Comparison of ENCODE assay signal across 20 mouse cellular contexts in genomic region chr6:101303501-101303900, GRCm38 (mm10).
DNase-seq lines count a peak whose midpoint lies in the region; ATAC-seq and TF ChIP-seq lines count a peak whose summit lies in the region.
"Had no signal": no experiment of that assay in that cellular context is flagged by ENCODE, and none has a peak within 500 bp of the region (broad histone marks: within the 10 kb centered on the region; RNA-seq: fewer than 3 reads in every experiment).

No protein-coding gene starts in this region.

- no peak for TF ChIP-seq EP300 in liver, postnatal 0 days (IDR thresholded peaks at IDR 0.05; ENCODE audit: low read depth)

- H3K4me1 ChIP-seq in liver, embryonic 11.5 days (replicated peaks; ENCODE audit: control insufficient read depth, insufficient read depth, low read length), result peaks cover 6% of the 10 kb centered on the region; the same call in 1 of the 2 replicates
- no peaks in the 10 kb centered on the region for H3K4me1 ChIP-seq in liver, postnatal 0 days (ENCODE audit: insufficient read depth)
- peaks cover 8% of the 10 kb centered on the region; the same call in 1 of the 2 replicates for H3K4me1 ChIP-seq in liver, embryonic 13.5 days (replicated peaks)

- ATAC-seq in liver, embryonic 11.5 days (replicated peaks; ENCODE audit: low FRiP score), result peak; percentile 51; the same call in 1 of the 2 replicates
- no peak for ATAC-seq in liver, postnatal 0 days
- peak; percentile 67; the same call in 1 of the 2 replicates for ATAC-seq in liver, embryonic 13.5 days (ENCODE audit: low read depth)
- ATAC-seq in megakaryocyte progenitor cell, adult 5-6 weeks (replicated peaks; ENCODE audit: poor library complexity), result peak; percentile 61
- ATAC-seq: forebrain, embryonic 13.5 days; forebrain, embryonic 16.5 days; Patski had no signal

- no peak for DNase-seq in liver, embryonic 11.5 days (ENCODE audit: low spot score)
- no peak for DNase-seq in liver, postnatal 0 days
- DNase-seq in liver, embryonic 13.5 days, result no peak
- DNase-seq in cerebellum, postnatal 10 days, result no peak
- DNase-seq in c-Kit-positive CD71-positive TER-119-positive erythroid progenitor cells, embryonic 14.5 days (ENCODE audit: low spot score), result no peak
- DNase-seq: adrenal gland, postnatal 10 days; adrenal gland, postnatal 36 days; cerebellum, adult 11 months; cerebellum, adult 2 months; cerebellum, adult 9-11 months; cerebellum, postnatal 36 days; gastrocnemius, postnatal 14 days had no signal

- no peaks in the 10 kb centered on the region for H3K36me3 ChIP-seq in liver, embryonic 11.5 days (ENCODE audit: control insufficient read depth, insufficient read depth, low read length)
- no peaks in the 10 kb centered on the region for H3K36me3 ChIP-seq in liver, postnatal 0 days (replicated peaks; ENCODE audit: insufficient read depth, low read length)
- no peaks in the 10 kb centered on the region for H3K36me3 ChIP-seq in liver, embryonic 13.5 days
- H3K36me3 ChIP-seq: forebrain, embryonic 10.5 days; hindbrain, embryonic 12.5 days; hindbrain, embryonic 15.5 days had no signal

- H3K9me3 ChIP-seq in liver, embryonic 11.5 days (ENCODE audit: control insufficient read depth, low read length), result no peaks in the 10 kb centered on the region
- H3K9me3 ChIP-seq in liver, postnatal 0 days (ENCODE audit: low read length), result no peaks in the 10 kb centered on the region
- H3K9me3 ChIP-seq in liver, embryonic 13.5 days (replicated peaks), result no peaks in the 10 kb centered on the region
- H3K9me3 ChIP-seq: forebrain, embryonic 10.5 days; forebrain, embryonic 13.5 days; hindbrain, embryonic 12.5 days; hindbrain, embryonic 15.5 days had no signal

- H3K27ac ChIP-seq in liver, embryonic 11.5 days (ENCODE audit: low read depth, low read length), result no peak overlapping the region
- no peak overlapping the region for H3K27ac ChIP-seq in liver, postnatal 0 days (ENCODE audit: low read depth)
- no peak overlapping the region for H3K27ac ChIP-seq in liver, embryonic 13.5 days
- H3K27ac ChIP-seq: forebrain, embryonic 10.5 days; forebrain, embryonic 13.5 days; hindbrain, embryonic 12.5 days; hindbrain, embryonic 15.5 days had no signal

- H3K9ac ChIP-seq in liver, embryonic 11.5 days (ENCODE audit: low read depth, low read length), result no peak overlapping the region
- H3K9ac ChIP-seq in liver, postnatal 0 days (replicated peaks), result no peak overlapping the region
- no peak overlapping the region for H3K9ac ChIP-seq in liver, embryonic 13.5 days
- H3K9ac ChIP-seq: forebrain, embryonic 13.5 days; hindbrain, embryonic 12.5 days; hindbrain, embryonic 15.5 days had no signal

- no peaks in the 10 kb centered on the region for H3K27me3 ChIP-seq in liver, embryonic 11.5 days (replicated peaks; ENCODE audit: control insufficient read depth, insufficient read depth, low read length)
- no peaks in the 10 kb centered on the region for H3K27me3 ChIP-seq in liver, postnatal 0 days (ENCODE audit: insufficient read depth, low read length)
- H3K27me3 ChIP-seq in liver, embryonic 13.5 days, result no peaks in the 10 kb centered on the region
- H3K27me3 ChIP-seq: Patski had no signal

- TF ChIP-seq CTCF in liver, postnatal 0 days (IDR thresholded peaks at IDR 0.05; ENCODE audit: low read depth), result no peak

- no peak overlapping the region for H3K4me2 ChIP-seq in liver, embryonic 11.5 days
- H3K4me2 ChIP-seq in liver, postnatal 0 days (ENCODE audit: low read depth, low read length), result no peak overlapping the region
- no peak overlapping the region for H3K4me2 ChIP-seq in liver, embryonic 13.5 days
- H3K4me2 ChIP-seq: forebrain, embryonic 13.5 days; heart, embryonic 11.5 days; hindbrain, embryonic 12.5 days; hindbrain, embryonic 15.5 days had no signal

- H3K4me3 ChIP-seq in liver, embryonic 11.5 days (ENCODE audit: low read depth, low read length), result no peak overlapping the region
- no peak overlapping the region for H3K4me3 ChIP-seq in liver, postnatal 0 days (ENCODE audit: low read depth, low read length)
- no peak overlapping the region for H3K4me3 ChIP-seq in liver, embryonic 13.5 days (replicated peaks)
- H3K4me3 ChIP-seq: forebrain, embryonic 10.5 days; forebrain, embryonic 13.5 days; hindbrain, embryonic 12.5 days; hindbrain, embryonic 15.5 days had no signal

- WGBS in liver, embryonic 11.5 days, result 67% methylated on average over 1 of the region's 1 CpGs
- 66% methylated on average over 1 of the region's 1 CpGs for WGBS in liver, postnatal 0 days (ENCODE audit: insufficient replicate concordance)
- 25% methylated on average over 1 of the region's 1 CpGs for WGBS in liver, embryonic 13.5 days (ENCODE audit: insufficient replicate concordance)
